Mouse (Mus musculus) liver, embryonic 14.5 days (tissue): ENCODE measurements around the gene Stub1.

Experiments used
- CTCF ChIP-seq: IDR thresholded peaks from 2 replicates; pipeline ENCODE4 v1.5.1; 2016; ENCODE audit warnings: antibody characterized with exemption, low read depth, control low read depth
- EP300 ChIP-seq: IDR thresholded peaks from 2 replicates; pipeline ENCODE4 v1.6.1; 2016; ENCODE audit warnings: antibody characterized with exemption, low read depth

- TF ChIP-seq CTCF (no peak), EP300 (no peak)
These were observed 49.2 kb downstream of the Stub1 start for GRCm38 (mm10) chr17:25783861-25784574.
